Mouse (Mus musculus) ZHBTc4 (cell line): ENCODE data around the gene Gipr.
A peak's percentile ranks its signal among the peaks of the same experiment; 100 is the strongest.

Experiments used
- DNase-seq: peaks from one replicate; pipeline ENCODE4 v3.0.0-alpha.2; 2011; ENCODE audit warnings: low read depth, low spot score

Gipr gene

DNA sequence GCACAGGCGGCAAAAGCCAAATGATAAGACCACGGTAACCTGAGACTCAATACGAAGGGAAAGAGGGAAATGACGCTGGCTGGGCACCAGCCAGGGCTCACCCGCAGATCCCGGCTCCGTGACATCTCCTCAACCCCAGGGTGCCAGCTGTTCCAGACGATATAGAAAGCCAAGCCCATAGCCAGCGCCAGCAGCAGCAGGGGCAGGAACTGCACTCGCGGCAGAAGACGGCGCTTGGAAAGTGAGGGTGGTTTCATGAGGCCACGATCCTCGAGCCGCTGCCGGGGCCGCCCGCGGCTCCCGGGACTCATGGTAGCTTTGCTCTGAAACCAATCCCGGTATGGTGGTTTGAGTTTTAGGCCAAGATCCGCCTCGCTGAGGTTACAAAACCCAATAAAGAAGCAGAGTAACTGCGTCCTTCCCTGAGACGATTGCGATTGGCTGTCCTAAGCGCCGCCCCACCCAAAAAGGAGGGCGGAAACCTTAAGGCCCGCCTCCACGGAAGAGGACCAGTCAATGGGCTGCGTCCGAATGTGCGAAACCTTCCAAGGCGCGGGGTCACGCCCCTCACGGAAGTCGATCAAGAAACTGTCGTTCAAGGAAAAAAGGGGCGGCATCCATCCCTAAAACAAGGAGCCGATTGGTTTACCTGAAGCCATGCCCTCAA, 16.9 kb downstream of the Gipr start, which contains the start of gene Qpctl:
TSS of gene Qpctl (minus strand) at position 417 of the 667 bp plus-strand sequence.
- peak; percentile 100 for DNase-seq

- DNase-seq = no peak
These were observed 17.6 kb downstream of the Gipr start for GRCm38 (mm10) chr7:19148180-19148874.

GRCm38 (mm10) chr7:19147497-19148045, 18.4 kb downstream of the Gipr start:
- DNase-seq = no peak

GRCm38 (mm10) chr7:19146793-19147192, 19.1 kb downstream of the Gipr start:
- DNase-seq = no peak

DNA sequence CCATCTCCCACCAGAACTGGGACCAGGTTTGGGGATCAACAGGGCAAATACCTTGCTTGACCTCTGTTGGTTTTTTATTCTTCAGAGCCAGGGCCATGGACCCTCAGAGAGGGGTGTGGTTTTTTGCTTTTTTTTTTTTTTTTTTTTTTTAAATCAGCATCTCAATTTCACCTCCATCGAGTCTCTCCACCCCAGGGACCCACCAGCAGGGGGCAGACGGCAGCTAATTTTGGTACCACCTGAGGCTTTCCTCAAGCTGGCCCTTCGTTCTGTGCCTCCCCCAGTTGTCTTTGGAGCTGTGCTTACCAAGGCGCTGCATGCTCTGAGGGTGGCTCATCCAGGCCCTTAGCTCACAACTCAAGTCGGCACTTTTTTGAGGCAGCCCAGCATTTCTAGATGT, 28.5 kb downstream of the Gipr start:
- peak; percentile 85 for DNase-seq

DNA sequence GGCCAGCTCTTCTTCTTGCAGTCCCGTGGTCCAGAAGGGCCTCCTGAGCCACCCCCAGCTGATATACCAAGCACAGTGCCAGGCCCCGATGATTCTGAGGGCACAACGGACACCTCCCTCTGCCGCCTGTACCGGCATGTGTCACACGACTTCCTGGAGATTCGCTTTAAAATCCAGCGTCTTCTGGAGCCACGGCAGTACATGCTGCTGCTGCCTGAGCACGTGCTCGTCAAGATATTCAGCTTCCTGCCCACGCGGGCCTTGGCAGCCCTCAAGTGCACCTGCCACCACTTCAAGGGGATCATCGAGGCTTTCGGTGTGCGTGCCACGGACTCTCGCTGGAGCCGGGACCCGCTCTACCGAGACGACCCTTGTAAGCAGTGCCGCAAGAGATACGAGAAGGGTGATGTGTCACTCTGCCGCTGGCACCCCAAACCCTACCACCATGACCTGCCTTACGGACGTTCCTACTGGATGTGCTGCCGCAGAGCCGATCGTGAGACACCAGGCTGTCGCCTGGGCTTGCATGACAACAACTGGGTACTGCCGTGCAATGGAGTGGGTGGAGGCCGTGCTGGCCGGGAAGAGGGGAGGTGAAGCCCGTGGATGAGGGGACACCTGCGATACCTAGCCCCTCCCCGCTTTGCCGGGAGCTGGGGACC, 29.1 kb downstream of the Gipr start:
- DNase-seq = no peak

DNA sequence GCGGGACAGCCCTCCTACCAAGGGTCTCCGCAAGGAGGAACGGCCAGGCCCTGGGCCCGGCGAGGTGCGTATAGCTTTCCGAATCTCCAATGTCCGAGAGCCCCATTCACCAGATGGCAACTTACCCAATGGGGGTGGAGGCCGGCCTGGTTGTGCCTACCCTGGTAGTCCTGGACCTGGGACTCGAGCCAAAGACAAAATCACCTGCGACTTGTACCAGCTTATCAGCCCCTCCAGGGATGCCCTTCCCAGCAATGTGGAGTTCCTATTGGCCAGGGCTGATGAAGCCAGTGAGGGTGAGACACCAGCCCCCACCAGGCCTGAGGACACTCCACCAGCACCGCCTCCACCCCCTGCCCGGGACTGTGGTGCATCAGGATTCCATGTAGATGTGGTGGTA, 29.8 kb downstream of the Gipr start:
- DNase-seq = peak; percentile 54

DNA sequence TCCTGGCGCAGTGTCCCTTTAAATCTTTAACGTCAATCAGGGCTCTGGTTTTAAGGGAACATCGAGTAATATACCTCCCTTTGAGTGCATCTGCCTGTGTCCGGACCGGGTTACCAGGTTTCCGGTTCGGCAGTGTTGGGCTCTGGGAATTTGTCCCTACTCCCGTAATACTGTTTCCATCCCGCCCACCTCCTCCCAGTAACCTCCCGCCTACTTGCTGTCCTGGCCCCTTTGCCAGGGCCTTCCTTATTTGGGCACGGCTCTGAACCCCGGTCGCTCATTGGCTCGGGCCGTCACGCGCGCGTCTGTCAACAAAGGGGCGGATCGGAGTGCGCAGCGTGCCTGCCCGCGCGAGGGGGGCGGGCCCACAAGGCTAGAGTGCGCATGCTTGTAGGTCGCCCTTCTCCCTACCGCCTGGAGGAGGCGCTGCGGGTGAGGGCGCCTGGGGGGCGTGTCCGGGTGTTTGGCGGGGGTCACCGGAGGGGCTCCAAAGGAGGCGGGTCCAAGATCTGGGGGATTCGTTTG, 34.5 kb downstream of the Gipr start:
- DNase-seq = peak; percentile 100

GRCm38 (mm10) chr7:19130657-19131056, 35.3 kb downstream of the Gipr start:
- no peak for DNase-seq

- no peak for DNase-seq
These were observed 36.5 kb downstream of the Gipr start for GRCm38 (mm10) chr7:19129396-19129795.

- DNase-seq = no peak
These were observed 38.2 kb downstream of the Gipr start for GRCm38 (mm10) chr7:19127744-19128143.

DNA sequence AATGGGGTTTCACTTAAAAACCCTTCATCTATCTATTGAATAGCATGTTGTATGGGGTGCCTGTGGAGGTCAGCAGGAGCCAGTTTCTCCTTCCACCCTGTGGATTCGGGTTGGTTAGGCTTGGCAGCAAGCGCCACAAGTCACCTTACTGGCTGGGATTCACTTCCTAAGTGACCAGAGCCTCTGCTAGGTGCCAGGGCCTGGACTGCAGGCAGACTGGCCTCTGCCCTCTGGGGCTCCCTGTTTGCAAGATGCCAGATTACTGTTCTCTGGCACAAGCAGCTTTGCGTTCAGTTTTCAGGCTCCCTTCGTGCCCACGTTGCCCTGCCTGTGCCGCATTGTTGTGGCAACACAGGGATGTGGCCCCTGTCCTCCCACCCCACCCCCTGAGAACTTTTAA, 41.2 kb downstream of the Gipr start:
- DNase-seq = no peak

DNA sequence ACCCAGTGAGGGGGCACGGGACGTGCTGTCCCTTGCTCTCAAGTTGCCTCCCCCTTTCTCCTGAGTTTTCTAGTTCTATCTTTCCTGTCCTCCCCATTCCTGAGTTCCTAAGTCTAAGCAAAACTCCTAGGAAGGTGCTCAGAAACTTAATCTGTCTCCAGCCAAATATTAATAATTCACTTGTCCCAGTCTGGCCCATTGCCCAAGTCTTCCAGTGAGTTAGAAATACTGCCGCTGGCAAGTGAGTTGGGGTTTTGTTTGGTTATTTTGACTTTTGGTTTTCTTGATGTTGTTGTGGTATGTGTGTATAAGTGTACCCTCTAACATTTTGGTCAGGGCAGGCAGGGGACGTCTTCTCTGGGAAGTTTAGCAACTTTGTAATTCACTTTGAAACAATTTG, 44.2 kb downstream of the Gipr start:
- DNase-seq = no peak

DNA sequence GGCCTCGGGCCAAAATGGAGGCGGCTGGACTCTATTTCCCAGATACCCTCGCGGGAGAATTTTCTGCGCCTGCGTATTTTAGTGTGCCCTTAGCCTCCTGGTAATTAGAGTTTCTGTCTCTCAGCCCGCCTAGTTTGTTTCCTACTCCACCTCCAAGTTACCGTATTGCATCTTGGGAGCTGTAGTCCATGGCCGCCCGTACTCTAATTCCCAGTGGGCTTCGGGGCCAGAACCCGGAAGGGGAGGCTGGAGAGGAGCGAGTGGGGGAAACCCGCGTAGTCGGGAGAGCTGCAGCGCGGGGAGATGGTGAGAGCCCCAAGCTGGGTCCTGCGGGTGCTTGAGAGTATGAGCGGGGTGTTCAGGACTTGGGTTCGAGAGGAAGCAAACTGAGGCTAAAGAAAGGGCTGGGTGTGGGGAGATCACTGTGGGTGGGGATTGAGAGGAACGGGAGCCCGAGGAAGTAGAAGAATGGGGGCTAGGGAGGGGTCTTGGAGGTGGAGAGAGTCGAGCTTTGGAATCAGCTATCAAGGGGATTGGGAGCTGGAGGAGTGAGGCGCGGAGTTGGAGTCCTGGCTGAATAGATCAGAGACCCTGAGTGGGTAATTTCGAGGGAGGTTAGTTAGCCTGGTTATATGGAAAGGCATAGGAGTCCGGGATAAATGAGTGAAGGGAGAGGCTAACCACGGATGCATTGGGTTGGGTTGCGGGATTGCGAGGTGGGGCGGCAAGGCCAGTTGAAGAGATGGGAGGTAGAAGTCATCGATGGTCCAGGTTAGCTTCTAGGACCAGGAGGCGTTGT, 46.1 kb downstream of the Gipr start, which contains the start of gene Fbxo46:
TSS of gene Fbxo46 (plus strand) at position 229 of the 799 bp plus-strand sequence.
- DNase-seq = peak; percentile 98

DNA sequence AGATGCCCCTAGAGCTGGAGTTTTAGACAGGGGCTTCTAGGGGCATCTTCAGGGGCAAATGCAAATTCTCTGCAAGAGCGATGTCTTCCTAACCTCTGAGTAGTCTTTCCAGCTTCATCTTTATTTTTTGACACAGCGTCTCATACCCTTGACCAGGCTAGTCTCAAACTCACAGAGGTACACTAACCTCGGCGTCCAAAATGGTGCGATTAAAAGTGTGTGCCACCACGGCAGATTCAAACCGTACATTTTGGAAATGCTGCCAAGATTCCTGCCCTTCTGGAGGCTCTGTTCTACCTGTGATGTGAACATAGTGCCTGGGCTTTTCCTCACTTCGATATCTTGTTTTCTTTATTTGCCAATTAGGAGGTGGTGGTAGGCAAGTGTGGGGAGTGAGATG, 46.8 kb downstream of the Gipr start:
- DNase-seq = no peak

- DNase-seq = peak; percentile 97
These were observed 47.7 kb downstream of the Gipr start, which contains the start of gene Gm4969 for GRCm38 (mm10) chr7:19118028-19118771. Gm4969 (minus strand) TSS chr7:19118368.

- DNase-seq = no peak
These were observed 56.4 kb downstream of the Gipr start for GRCm38 (mm10) chr7:19109565-19109964.

GRCm38 (mm10) chr7:19107436-19107835, 58.5 kb downstream of the Gipr start:
- no peak for DNase-seq
